Mouse (Mus musculus) thymus, postnatal 4 days (tissue): ENCODE data around the gene Sipa1l2.

Experiments
- DNase-seq: peaks from one replicate; pipeline ENCODE4 v3.0.0; 2021

Gene Sipa1l2

GRCm38 (mm10) chr8:125569533-125570365, at the start of gene Sipa1l2:
TSS of gene Sipa1l2 (minus strand) at chr8:125569808.
- peak; percentile 99 for DNase-seq

DNA sequence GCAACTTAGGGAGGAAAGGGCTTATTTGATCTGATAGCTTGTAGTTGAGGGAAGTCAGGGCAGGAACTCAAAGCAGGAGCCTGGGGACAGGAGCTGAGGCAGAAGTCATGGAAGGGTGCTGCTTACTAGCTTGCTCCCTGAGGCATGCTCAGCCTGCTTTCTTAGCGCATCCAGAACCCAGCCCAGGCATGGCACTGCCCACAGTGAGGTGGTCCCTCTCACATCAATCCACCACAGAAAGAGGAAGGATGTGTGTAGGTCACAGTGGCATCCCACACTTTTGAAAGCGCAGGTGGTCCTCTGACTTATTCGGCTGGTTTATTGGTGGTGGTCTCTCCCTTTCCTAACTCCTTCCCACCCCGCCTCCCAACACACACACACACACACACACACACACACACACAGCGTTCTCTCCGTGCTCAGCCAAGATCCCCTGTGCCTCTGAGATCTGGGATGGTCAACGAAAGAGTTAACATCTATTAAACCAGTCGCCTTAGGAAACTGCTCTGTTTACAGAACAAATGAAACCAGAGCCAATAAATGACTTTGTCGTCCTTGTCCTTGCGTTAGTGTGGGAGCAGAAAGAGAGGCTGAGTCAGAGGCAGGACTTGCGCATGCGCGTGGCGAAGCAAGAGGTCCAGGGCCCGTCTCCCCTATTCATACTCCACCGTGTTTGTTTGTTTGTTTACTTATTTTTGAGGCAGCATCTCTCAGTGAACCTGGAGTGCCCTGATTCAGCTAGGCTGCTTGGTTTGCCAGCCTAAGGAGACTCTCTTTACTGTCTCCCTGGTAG, 49.1 kb upstream of the Sipa1l2 start:
- no peak for DNase-seq

DNA sequence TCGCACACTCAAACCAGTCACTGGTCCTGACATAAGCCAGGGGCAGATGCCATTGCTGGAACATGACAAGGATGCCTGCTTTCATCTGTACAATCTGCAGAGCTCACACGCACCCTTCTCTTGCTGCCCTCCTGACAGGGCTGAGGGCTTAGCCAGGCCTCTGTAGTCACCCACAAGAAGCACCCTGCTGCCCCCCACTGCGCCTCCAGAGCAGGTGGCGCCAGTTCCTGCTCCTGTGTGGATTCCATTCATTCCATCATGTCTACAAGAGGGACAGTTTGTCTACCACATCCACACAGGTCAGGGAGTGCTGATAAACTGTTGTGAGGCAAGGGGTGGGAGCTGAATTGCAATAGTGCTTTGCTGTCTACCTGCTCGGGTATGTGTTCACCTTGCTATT, 47.3 kb upstream of the Sipa1l2 start:
- DNase-seq: no peak

- no peak for DNase-seq
Observed at GRCm38 (mm10) chr8:125616039-125616438, 46.4 kb upstream of the Sipa1l2 start.

GRCm38 (mm10) chr8:125613552-125613951, 43.9 kb upstream of the Sipa1l2 start:
- DNase-seq: no peak

GRCm38 (mm10) chr8:125611799-125612560, 42.4 kb upstream of the Sipa1l2 start:
- no peak for DNase-seq

DNA sequence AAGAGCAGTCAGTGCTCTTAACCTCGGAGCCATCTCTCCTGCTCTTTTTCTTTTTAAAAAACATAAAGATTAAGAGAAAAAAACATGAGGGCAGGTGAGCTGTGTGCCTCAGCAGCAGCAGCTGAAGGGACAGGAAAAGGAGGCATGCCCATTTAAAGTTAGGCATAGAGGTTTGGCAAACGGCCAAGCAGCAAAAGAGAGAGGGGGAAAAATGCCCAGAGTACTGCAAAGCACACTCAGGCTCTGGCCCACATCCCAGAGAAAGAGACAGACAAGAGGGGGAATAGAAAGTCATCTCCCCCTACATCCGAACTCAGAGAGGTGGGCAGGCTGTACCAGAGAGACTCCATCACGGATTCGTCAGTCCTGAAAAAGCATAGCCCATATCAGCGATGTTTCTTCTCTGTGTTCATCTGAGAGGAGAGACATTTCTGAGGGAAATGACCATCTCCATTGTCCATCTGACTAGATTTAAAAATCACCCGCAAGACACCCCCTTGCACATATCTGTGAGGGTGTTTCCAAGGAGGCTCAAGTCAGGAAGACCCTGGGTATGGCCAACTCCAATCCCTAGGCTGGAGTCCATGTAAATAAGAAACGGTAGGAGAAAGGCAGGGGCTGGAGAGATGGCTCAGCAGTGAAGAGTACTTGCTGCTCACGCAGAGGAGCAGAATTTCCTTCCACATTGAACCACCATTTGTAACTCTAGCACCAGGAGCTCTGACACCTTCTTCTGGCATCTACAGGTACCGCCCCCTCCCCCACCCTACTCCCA, 41.6 kb upstream of the Sipa1l2 start:
- DNase-seq: no peak

GRCm38 (mm10) chr8:125609737-125610136, 40.1 kb upstream of the Sipa1l2 start:
- no peak for DNase-seq

- DNase-seq: no peak
Observed at GRCm38 (mm10) chr8:125607714-125608223, 38.2 kb upstream of the Sipa1l2 start.

- no peak for DNase-seq
Observed at GRCm38 (mm10) chr8:125606937-125607336, 37.3 kb upstream of the Sipa1l2 start.

DNA sequence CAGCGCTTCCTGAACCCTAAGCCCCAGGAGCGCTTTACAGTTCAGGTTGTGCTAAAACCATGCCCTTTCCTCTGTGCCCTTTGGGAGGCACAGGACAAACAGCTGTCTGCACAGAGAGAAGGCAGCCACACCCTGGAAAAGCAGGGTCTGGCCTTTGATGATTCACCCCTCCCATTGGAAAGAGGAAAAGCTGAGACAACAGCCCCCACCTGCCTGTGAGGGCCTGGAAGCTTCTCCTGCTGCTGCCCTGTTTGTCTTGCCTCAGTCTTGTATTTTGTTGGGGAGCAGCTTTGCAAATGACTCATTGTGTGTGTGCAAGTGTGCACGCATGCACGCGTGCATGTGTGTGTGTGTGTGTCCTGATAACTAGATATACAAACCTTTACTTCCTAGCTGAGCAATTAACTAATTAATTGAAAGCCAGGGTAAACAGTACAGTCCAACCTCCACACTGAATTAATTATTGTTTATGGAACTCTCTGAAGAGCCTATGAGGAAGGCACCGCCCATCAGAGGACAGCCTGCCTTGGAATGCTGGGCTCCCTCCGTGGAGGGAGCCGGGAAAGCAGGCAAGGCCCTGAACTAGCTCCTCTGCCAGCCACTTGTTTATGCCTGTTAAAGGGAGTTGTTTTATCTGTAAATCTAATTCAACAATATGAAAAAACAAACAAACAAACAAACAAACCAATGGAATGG, 35.4 kb upstream of the Sipa1l2 start:
- no peak for DNase-seq

DNA sequence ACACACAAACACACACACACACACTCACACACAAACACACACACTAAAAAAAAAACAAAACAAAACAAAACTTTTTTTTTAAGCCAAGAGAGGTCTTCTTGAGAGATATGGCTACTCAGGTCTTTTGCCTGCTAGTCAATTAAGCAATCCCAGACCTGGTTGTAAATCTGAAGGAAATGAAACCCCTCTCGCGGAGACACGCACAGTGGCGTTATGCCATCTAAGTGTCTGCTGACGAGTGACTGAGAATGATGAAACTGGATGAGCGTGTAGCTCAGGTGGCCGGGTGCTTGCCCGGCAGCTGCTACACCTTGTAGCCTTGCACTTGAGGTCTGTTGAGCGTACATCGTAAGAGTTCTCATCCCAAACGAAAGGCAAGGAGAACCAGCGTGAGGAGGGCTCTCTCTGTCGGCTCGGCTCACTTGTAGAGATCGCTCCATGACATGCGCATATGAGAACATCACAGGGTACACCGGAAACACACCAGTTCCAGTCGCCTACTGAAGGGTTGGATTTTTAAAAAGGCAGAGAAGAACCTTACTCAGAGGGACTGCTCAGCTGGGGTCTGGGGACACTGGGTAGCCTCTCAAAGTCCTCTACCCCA, 34.7 kb upstream of the Sipa1l2 start:
- no peak for DNase-seq

DNA sequence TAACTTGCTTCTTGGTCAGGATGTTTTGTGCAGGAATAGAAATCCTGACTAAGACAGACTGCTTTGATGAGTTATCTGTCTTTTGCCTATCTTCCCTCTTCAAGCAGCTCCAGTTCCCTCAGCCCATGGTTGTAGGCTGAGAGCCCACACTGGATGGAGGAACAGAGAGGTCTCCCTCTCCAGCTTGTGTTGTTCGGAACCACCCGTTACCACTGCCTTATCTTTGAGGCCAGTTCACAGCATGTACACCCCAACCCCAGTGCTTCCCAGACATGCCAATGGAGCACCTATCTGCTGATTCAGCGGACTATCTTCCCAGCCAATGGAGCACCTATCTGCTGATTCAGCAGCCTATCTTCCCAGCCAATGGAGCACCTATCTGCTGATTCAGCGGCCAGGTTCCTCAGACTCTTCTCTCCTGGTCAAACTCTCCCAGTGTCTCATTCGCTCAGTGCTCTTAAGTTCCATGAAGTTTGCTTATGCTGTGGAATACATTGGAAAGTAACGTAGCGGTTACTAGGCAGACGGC, 33.8 kb upstream of the Sipa1l2 start:
- no peak for DNase-seq

DNA sequence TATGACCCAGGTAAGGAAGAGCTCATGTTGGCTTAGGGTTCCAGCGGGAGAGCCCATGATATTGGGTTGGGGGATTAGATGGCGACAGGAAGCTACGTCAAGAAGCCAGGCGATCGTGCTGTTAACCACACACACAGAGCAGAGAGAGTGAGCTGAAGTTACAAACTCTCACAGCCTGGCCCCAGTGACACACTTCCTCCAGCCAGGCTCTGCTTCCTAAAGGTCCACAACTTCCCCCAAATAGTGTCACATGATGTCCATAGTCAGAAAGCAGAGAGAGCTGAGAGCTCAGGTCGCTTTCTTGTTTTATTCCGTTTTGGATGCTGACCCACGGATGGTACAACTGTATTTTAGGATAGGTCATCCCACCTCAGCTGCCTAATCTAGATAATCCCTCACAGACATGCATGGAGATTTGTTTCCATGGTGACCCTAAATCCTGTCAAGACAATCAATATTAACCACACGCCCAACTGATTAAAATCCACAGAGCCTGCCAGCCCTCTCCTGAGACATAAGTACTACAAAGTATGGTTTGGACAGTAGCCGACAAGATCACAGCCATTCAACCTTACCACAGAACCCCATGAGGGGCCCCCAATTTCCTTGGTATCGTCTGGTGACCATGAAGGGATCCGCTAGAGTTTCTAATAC, 30.6 kb upstream of the Sipa1l2 start:
- no peak for DNase-seq

DNA sequence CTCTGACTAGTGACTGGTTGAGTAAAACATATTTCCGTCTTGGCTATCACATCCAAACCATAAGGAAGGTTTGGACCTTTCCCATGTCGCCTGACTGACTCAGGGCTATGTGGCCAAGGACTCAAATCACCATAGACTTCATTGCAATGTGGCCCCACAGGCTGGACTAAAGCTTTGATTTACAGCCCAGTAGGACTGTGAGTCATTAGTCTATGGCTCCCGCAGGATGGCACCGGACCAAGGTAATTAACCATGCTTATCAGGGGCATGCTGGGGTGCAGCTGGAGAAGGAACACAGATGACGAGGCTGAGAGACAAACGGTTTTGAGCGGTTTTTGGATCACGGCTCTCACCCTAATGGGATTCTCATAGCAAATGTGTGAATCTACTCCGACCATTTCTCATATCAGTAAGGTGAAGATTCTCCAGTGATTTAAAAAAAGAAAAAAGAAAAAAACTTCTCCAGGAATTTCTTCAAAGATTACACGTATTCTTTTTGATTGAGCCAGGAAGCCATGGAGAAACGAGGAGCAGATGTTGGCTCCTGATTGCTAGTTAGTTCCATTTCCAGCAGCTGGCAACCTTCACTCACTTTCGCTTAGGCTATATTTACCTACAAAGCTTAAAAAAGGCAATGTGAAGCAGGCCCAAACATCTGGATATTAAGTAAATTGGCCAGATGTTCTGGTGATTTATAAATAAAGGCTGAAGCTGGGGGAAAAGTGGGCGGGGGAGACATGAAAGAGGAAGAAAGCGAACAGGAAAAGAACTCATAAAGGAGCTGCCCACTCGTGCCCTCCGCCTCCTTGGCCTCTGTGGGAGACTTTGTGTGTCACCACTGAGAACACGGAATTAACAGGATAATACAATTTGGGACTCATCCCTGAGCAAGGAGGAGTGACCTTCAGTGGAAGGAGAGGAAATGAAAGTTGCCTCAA, 26.2 kb upstream of the Sipa1l2 start:
- no peak for DNase-seq

DNA sequence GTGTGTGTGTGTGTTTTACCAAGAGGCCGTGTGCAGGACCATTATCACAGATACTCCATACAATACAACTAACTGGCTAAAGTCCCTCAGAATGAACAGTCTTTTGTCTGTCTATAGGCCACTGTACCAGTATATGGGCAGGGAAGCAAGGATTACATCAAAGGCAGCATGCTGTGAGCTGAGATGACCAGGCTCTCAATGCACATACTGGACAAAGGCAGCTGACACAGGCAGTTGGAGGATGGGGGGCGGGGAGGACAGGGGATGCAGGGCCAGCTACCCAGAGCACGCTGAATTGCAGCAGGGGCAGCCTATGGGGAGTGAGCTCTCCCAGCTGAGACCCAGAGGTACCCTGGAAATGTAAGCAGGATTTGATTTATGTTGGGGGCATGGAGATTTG, 20.8 kb upstream of the Sipa1l2 start:
- DNase-seq: no peak

GRCm38 (mm10) chr8:125586587-125586986, 17.0 kb upstream of the Sipa1l2 start:
- DNase-seq: no peak

GRCm38 (mm10) chr8:125584276-125584675, 14.7 kb upstream of the Sipa1l2 start:
- DNase-seq: no peak

DNA sequence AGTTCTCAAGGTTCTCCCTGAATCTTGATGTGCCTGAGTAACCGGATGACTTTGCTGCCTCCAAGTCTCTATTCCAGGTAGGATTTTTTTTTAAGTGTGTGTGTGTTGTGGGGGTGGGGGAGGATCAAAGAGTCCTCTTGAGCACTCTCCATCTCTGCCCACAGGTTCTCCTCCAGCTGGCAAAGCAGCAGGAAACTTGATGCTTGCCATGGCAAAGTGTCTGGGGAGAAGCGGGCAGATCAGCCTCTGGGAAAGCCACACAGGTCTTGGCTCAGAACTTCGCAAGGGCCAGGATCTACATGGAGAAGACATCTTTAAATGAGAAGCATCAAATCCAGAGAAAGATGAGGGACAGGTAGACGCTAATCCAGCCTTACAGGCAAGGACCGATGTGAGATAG, 10.8 kb upstream of the Sipa1l2 start:
- DNase-seq: no peak
